Mouse (Mus musculus): Measurements from ENCODE around the gene Gng4. TPM values are rescaled to one million over a fixed set of nuclear protein-coding genes. Genes with fewer than 3 reads are reported as not detected.

Gng4 gene
- polyA plus RNA-seq (2015; fragmentation: Nextera tagmentation; extraction: Ambion mirVana) = 0.19 and 0.75 TPM in 2 replicates

GRCm38 (mm10) chr13:13783894-13784419, at the start of gene Gng4:
Gene Gng4, plus strand, starts transcription at chr13:13784059.
- H3K36me3 ChIP-seq = no peaks in the 10 kb centered on the region
- H3K4me3 ChIP-seq = peak within 1 kb of the TSS; percentile 57
- 0 out of 2 replicates have a peak within 1 kb of the TSS, but pooled peaks have one; percentile 21 for H3K9ac ChIP-seq
- no peak within 1 kb of the TSS for H3K27ac ChIP-seq
- no peaks in the 10 kb centered on the region for H3K9me3 ChIP-seq (replicated peaks)
- H3K4me1 ChIP-seq (replicated peaks) = peaks cover 24% of the 10 kb centered on the region
- H3K27me3 ChIP-seq = peaks cover 54% of the 10 kb centered on the region
- 2% methylated on average over 43 of the region's 43 CpGs for WGBS
- H3K4me2 ChIP-seq = peak within 1 kb of the TSS; percentile 95
- ATAC-seq (replicated peaks; ENCODE audit: insufficient number of reproducible peaks, insufficient read depth, low FRiP score, low read depth) = no peak; the same call in 1 of the 2 replicates

DNA sequence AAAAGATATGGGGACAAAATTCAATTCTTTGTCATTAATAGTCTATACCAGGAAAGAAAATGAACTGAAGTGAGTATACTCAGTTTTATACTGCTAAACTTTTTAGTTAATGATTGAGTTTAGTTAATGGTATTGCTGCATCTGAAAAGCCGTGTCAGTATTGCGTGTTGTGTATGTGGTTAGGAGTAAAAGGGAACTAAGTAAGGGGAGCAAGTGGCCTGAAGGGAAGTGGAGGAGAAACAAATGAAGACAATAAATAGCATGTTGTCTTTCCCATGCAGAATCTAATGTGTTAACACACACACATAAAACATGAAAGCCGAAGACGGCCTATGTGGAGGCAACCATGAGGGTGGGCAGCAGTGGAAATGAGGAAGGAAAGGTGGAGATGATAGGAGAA, 44.6 kb upstream of the Gng4 start:
- Histone ChIP-seq H3K4me3 (no peak overlapping the region), H3K36me3 (peaks cover 11% of the 10 kb centered on the region), H3K9me3 (replicated peaks) (no peaks in the 10 kb centered on the region), H3K27me3 (no peaks in the 10 kb centered on the region), H3K4me1 (replicated peaks) (no peaks in the 10 kb centered on the region), H3K4me2 (no peak overlapping the region), H3K9ac (no peak overlapping the region), H3K27ac (no peak overlapping the region)
- ATAC-seq (replicated peaks; ENCODE audit: insufficient number of reproducible peaks, insufficient read depth, low FRiP score, low read depth) = no peak
- WGBS = 88% methylated on average over 4 of the region's 4 CpGs

- Histone ChIP-seq H3K9ac (no peak overlapping the region), H3K27me3 (no peaks in the 10 kb centered on the region), H3K36me3 (peaks cover 27% of the 10 kb centered on the region), H3K27ac (no peak overlapping the region), H3K4me1 (replicated peaks) (no peaks in the 10 kb centered on the region), H3K4me3 (no peak overlapping the region), H3K4me2 (no peak overlapping the region), H3K9me3 (replicated peaks) (no peaks in the 10 kb centered on the region)
- ATAC-seq (replicated peaks; ENCODE audit: insufficient number of reproducible peaks, insufficient read depth, low FRiP score, low read depth) = no peak
- 75% methylated on average over 3 of the region's 3 CpGs for WGBS
Observed at GRCm38 (mm10) chr13:13745911-13746310, 37.9 kb upstream of the Gng4 start.

- Histone ChIP-seq H3K4me1 (replicated peaks) (peaks cover 4% of the 10 kb centered on the region), H3K9ac (no peak overlapping the region), H3K36me3 (no peaks in the 10 kb centered on the region), H3K4me2 (no peak overlapping the region), H3K4me3 (no peak overlapping the region), H3K27me3 (no peaks in the 10 kb centered on the region), H3K27ac (no peak overlapping the region), H3K9me3 (replicated peaks) (no peaks in the 10 kb centered on the region)
- ATAC-seq (replicated peaks; ENCODE audit: insufficient number of reproducible peaks, insufficient read depth, low FRiP score, low read depth) = peak; percentile 85
Observed at GRCm38 (mm10) chr13:13775778-13776494, 7.9 kb upstream of the Gng4 start.

DNA sequence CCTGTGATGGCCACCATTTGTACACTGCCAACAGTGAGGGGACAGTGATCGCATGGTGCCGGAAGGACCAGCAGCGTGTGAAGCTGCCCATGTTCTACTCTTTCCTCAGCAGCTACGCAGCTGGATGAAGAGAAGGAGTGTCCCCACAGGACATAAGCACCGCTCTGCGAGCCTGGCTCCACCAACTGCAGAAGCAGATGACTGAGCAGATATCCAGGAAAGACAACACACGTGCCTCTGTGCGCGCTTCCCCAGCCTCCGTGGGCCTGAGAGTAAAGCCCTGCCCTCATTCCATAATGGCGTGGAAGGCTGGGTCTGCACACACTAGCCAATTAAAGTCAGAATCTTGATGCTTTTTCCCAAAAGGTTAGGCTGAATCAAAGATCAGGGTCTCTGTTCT, 6.8 kb upstream of the Gng4 start:
- H3K27ac ChIP-seq = no peak overlapping the region
- no peak for ATAC-seq (replicated peaks; ENCODE audit: insufficient number of reproducible peaks, insufficient read depth, low FRiP score, low read depth)

GRCm38 (mm10) chr13:13777696-13778095, 6.2 kb upstream of the Gng4 start:
- no peak overlapping the region for H3K9ac ChIP-seq
- H3K36me3 ChIP-seq = no peaks in the 10 kb centered on the region
- ATAC-seq (replicated peaks; ENCODE audit: insufficient number of reproducible peaks, insufficient read depth, low FRiP score, low read depth) = no peak
- no peak overlapping the region for H3K4me2 ChIP-seq
- 82% methylated on average over 8 of the region's 8 CpGs for WGBS
- no peak overlapping the region for H3K27ac ChIP-seq
- peaks cover 4% of the 10 kb centered on the region for H3K4me1 ChIP-seq (replicated peaks)
- H3K27me3 ChIP-seq = peaks cover 12% of the 10 kb centered on the region
- H3K9me3 ChIP-seq (replicated peaks) = no peaks in the 10 kb centered on the region
- H3K4me3 ChIP-seq = no peak overlapping the region

More for the DNA sequence above, 6.8 kb upstream of the Gng4 start:
- H3K9ac ChIP-seq = no peak overlapping the region
- H3K4me1 ChIP-seq (replicated peaks) = peaks cover 4% of the 10 kb centered on the region
- peaks cover 8% of the 10 kb centered on the region; the same call in 1 of the 2 replicates for H3K27me3 ChIP-seq
- no peaks in the 10 kb centered on the region for H3K9me3 ChIP-seq (replicated peaks)
- no peak overlapping the region for H3K4me2 ChIP-seq
- no peak overlapping the region for H3K4me3 ChIP-seq
- 87% methylated on average over 11 of the region's 11 CpGs for WGBS
- H3K36me3 ChIP-seq = no peaks in the 10 kb centered on the region

DNA sequence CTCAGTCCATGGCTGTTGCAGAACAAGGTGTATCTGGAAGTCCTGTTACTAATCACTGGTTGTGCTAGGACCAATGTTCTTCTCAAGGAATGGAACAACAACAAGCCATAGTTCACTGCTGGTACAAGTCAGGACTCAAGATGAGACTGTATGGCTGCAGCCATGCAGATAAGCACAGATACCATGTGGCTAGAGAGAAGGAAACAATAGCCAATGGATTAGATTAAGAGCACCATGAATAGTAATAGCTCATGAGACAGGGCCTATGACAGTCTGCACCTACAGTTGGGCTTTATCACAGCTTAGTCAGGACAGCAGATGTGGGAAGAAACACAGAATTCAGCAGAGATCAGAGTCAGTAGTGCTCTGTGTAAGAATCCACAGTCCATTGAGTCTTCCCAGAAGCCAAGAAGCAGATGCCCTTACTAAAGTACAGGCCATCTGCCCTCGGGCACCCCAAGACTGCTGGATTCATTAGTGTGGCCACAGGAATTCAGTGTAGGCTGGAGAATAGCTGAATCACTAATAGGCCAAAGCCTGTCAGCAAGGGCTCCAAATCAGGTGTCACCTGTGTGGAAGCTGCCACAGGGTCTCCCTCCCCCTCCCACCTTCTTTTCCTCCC, 4.9 kb upstream of the Gng4 start:
- ATAC-seq (replicated peaks; ENCODE audit: insufficient number of reproducible peaks, insufficient read depth, low FRiP score, low read depth) = no peak
- Histone ChIP-seq H3K4me3 (no peak overlapping the region), H3K9me3 (replicated peaks) (no peaks in the 10 kb centered on the region), H3K27me3 (peaks cover 25% of the 10 kb centered on the region), H3K36me3 (no peaks in the 10 kb centered on the region), H3K9ac (no peak overlapping the region), H3K4me1 (replicated peaks) (peaks cover 8% of the 10 kb centered on the region), H3K4me2 (no peak overlapping the region), H3K27ac (no peak overlapping the region)
- 65% methylated on average over 1 of the region's 1 CpGs for WGBS

DNA sequence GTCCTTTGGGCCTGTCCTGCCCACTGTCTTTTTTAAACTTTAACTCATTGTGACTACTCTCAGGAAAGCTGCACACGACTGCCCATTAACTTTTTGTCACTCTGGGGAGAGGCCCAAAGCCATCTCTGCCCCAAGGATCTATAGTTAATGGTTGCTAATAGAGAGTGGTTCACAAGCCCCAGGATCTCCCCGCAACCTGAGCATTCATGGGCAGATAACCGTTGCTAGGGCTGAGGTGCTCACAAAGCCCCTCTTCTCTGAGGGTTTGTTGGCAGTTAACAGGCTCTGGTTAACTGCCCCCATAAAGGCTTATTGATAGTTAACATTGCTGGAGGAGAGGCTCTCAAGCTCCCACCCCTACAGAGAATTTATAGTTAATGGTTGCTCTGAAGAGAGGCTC, 3.6 kb upstream of the Gng4 start:
- no peak for ATAC-seq (replicated peaks; ENCODE audit: insufficient number of reproducible peaks, insufficient read depth, low FRiP score, low read depth)

GRCm38 (mm10) chr13:13781026-13781425, 2.8 kb upstream of the Gng4 start:
- WGBS = 56% methylated on average over 4 of the region's 4 CpGs
- H3K9me3 ChIP-seq (replicated peaks) = no peaks in the 10 kb centered on the region

More for the DNA sequence above, 3.6 kb upstream of the Gng4 start:
- Histone ChIP-seq H3K27me3 (peaks cover 38% of the 10 kb centered on the region), H3K27ac (no peak overlapping the region), H3K36me3 (no peaks in the 10 kb centered on the region), H3K4me3 (no peak overlapping the region), H3K9ac (no peak overlapping the region), H3K4me2 (no peak overlapping the region), H3K9me3 (replicated peaks) (no peaks in the 10 kb centered on the region), H3K4me1 (replicated peaks) (peaks cover 21% of the 10 kb centered on the region)
- 73% methylated on average over 3 of the region's 3 CpGs for WGBS

GRCm38 (mm10) chr13:13783296-13783695, 563 bp upstream of the Gng4 start:
- H3K4me3 ChIP-seq = peak overlapping the region; percentile 57
- H3K36me3 ChIP-seq = no peaks in the 10 kb centered on the region
- peaks cover 54% of the 10 kb centered on the region for H3K27me3 ChIP-seq
- no peak overlapping the region for H3K27ac ChIP-seq
- H3K4me1 ChIP-seq (replicated peaks) = peaks cover 26% of the 10 kb centered on the region
- H3K4me2 ChIP-seq = peak overlapping the region; percentile 95
- H3K9ac ChIP-seq = no peak overlapping the region
- no peaks in the 10 kb centered on the region for H3K9me3 ChIP-seq (replicated peaks)
- ATAC-seq (replicated peaks; ENCODE audit: insufficient number of reproducible peaks, insufficient read depth, low FRiP score, low read depth) = no peak
- 32% methylated on average over 7 of the region's 7 CpGs for WGBS

More at GRCm38 (mm10) chr13:13781026-13781425, 2.8 kb upstream of the Gng4 start:
- Histone ChIP-seq H3K9ac (no peak overlapping the region), H3K4me1 (replicated peaks) (peaks cover 26% of the 10 kb centered on the region), H3K27ac (no peak overlapping the region), H3K36me3 (no peaks in the 10 kb centered on the region), H3K27me3 (peaks cover 45% of the 10 kb centered on the region), H3K4me2 (no peak overlapping the region), H3K4me3 (no peak overlapping the region)
- ATAC-seq (replicated peaks; ENCODE audit: insufficient number of reproducible peaks, insufficient read depth, low FRiP score, low read depth) = no peak

DNA sequence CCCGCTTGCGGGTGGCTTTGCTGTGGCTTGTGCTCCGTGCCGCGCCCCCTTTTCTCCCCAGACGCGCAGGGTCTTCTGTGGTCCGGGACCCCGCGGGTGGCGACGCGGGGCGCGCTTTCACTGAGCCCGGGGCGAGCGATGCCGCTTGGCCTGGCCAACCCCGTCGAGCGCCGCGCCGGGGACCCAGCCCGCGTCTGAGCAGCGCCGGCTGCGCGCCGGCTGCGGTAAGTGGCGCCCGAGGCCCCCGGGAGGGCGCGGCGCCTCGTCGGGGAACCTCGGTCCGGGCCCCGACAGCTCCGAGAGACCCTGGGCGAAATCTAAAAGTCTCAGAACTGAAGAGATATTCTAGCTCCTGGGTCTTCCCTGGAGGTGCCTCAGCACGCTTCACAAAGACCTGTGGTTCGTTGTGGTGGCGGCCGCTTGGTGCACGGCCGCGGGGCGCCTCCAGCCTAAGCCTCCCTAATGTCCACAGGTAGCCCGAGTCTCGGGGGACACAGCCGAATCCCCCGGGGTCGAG, 619 bp downstream of the Gng4 start:
- under 1% methylated on average over 59 of the region's 59 CpGs for WGBS
- H3K27me3 ChIP-seq = peaks cover 54% of the 10 kb centered on the region
- H3K9me3 ChIP-seq (replicated peaks) = no peaks in the 10 kb centered on the region
- H3K4me3 ChIP-seq = peak overlapping the region; percentile 57
- peaks cover 22% of the 10 kb centered on the region for H3K4me1 ChIP-seq (replicated peaks)
- no peak overlapping the region for H3K27ac ChIP-seq
- H3K4me2 ChIP-seq = peak overlapping the region; percentile 95
- 0 out of 2 replicates have a peak overlapping the region, but pooled peaks have one; percentile 21 for H3K9ac ChIP-seq
- no peaks in the 10 kb centered on the region for H3K36me3 ChIP-seq
- ATAC-seq (replicated peaks; ENCODE audit: insufficient number of reproducible peaks, insufficient read depth, low FRiP score, low read depth) = peak; percentile 41

Measured in heart, embryonic 15.5 days (tissue).